Mouse (Mus musculus): ENCODE measurements around the gene Serac1. TPM values are rescaled to one million over a fixed set of nuclear protein-coding genes. Genes with fewer than 3 reads are reported as not detected.

The Serac1 gene
- polyA plus RNA-seq, 1 experiment from 2014 or later: 13.0 TPM

DNA sequence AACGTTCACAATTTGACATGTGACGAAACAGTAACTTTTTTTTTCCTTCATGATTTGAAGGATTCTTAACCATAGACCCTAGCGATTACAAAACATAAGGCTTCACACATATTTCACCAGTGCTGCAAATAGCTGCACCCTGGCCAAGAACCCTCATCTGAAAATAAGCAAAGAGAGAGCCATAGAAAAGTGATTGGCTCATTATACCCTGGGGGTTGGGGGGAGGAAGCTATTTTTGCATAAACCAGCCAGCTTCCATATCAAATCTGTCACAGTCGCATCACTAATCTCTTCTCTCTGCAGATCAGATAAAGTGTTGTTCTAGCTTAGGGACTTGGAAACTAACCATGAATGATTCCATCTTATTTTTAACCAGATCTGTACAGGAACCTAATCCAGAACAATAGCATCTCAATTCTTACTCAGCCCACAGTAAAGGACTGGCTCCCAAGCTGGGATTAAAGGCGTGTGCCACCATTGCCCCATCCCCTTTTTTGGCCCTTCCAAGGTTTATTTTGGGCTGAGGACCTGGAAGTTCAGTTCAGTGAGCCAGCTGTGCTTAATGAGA lies 3.9 kb upstream of the Serac1 start:
- 94% methylated on average over 5 of the region's 5 CpGs for whole genome bisulfite sequencing
- no peak for ATAC-seq (ENCODE audit: low read depth)
- no peak overlapping the region for H3K4me3 ChIP-seq (ENCODE audit: low read depth, low read length)
- peaks cover 13% of the 10 kb centered on the region for H3K36me3 ChIP-seq (ENCODE audit: control insufficient read depth, insufficient read depth, low read length)
- peaks cover 9% of the 10 kb centered on the region for H3K4me1 ChIP-seq (ENCODE audit: control insufficient read depth, insufficient read depth, low read length)
- H3K27ac ChIP-seq (ENCODE audit: low read depth, low read length): no peak overlapping the region
- no peak overlapping the region for H3K4me2 ChIP-seq (ENCODE audit: low read depth, low read length)
- H3K9ac ChIP-seq (replicated peaks; ENCODE audit: low read depth, low read length): no peak overlapping the region
- no peaks in the 10 kb centered on the region for H3K27me3 ChIP-seq (ENCODE audit: control insufficient read depth, insufficient read depth, low read length)
- no peaks in the 10 kb centered on the region for H3K9me3 ChIP-seq (ENCODE audit: control insufficient read depth, low read length)

DNA sequence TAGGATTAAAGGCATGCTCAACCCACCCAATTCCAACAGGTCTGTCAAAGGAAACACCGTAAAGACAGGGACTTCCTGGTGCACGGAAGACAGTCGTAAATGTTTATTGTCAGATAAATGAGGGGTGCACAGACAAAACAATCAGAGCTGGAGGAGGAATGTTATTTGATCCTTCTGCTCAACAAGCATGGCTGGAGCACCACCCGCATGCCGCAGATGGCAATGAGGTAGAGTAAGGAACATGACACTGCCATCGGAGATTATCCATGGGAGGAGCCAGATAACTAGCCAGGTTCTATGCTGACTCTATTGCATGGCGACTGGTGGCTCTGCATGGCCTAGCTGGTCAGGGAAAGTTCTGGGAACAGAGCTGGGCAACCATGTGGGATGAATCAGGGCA lies 6.1 kb downstream of the Serac1 start:
- no peak for ATAC-seq (ENCODE audit: low read depth)

DNA sequence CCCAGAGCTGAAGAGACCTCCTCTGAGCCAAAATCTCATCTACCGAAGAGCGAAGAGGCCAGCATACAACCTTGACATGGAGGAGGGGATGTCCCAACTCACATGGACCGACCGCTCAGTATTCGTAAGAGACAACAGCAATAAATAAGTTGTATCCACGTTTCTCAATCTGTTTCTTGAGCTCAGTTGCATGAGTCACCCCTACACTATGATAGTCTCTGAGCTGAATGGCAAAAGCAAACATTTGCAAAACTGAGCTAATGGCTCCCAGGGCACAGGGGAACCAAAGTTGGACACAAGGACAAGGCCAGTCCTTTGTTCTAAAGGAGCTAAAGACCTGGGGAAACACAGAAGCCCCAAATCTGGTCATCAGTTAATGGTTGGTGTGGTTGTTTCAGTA lies 9.7 kb downstream of the Serac1 start:
- H3K36me3 ChIP-seq (ENCODE audit: control insufficient read depth, insufficient read depth, low read length): peaks cover 40% of the 10 kb centered on the region; the same call in 1 of the 2 replicates
- WGBS: 98% methylated on average over 6 of the region's 6 CpGs
- H3K9ac ChIP-seq (replicated peaks; ENCODE audit: low read depth, low read length): no peak overlapping the region
- no peaks in the 10 kb centered on the region for H3K9me3 ChIP-seq (ENCODE audit: control insufficient read depth, low read length)
- no peak for ATAC-seq (ENCODE audit: low read depth)
- H3K4me3 ChIP-seq (ENCODE audit: low read depth, low read length): no peak overlapping the region
- H3K27me3 ChIP-seq (ENCODE audit: control insufficient read depth, insufficient read depth, low read length): no peaks in the 10 kb centered on the region
- no peak overlapping the region for H3K4me2 ChIP-seq (ENCODE audit: low read depth, low read length)
- H3K27ac ChIP-seq (ENCODE audit: low read depth, low read length): no peak overlapping the region
- no peaks in the 10 kb centered on the region for H3K4me1 ChIP-seq (ENCODE audit: control insufficient read depth, insufficient read depth, low read length)

More for the DNA sequence above, 6.1 kb downstream of the Serac1 start:
- peaks cover 29% of the 10 kb centered on the region; the same call in 1 of the 2 replicates for H3K36me3 ChIP-seq (ENCODE audit: control insufficient read depth, insufficient read depth, low read length)
- no peak overlapping the region for H3K4me3 ChIP-seq (ENCODE audit: low read depth, low read length)
- H3K4me1 ChIP-seq (ENCODE audit: control insufficient read depth, insufficient read depth, low read length): peaks cover 4% of the 10 kb centered on the region
- H3K27me3 ChIP-seq (ENCODE audit: control insufficient read depth, insufficient read depth, low read length): no peaks in the 10 kb centered on the region
- H3K27ac ChIP-seq (ENCODE audit: low read depth, low read length): no peak overlapping the region
- H3K9me3 ChIP-seq (ENCODE audit: control insufficient read depth, low read length): no peaks in the 10 kb centered on the region
- H3K9ac ChIP-seq (replicated peaks; ENCODE audit: low read depth, low read length): no peak overlapping the region
- H3K4me2 ChIP-seq (ENCODE audit: low read depth, low read length): no peak overlapping the region
- WGBS: 23% methylated on average over 7 of the region's 7 CpGs

DNA sequence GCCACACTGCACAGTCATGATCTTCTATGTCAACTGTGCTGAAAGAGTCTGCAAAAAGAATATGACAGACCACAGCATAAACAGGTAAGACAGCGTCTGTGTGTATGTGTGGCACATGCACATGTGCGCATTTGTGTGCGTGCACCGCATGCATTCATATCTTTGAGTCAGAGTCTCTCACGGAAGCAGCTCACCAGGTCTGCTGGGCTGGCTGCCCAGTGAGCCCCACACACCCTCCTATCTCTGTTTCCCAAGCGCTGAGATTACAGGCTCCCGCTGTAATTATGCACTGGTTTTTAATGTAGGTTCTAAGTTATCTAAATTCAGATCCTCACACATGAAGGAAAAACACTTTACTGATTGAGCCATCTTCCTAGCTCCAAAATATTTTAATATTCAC lies 11.9 kb downstream of the Serac1 start:
- no peak overlapping the region for H3K4me2 ChIP-seq (ENCODE audit: low read depth, low read length)
- H3K9ac ChIP-seq (replicated peaks; ENCODE audit: low read depth, low read length): no peak overlapping the region
- no peak overlapping the region for H3K27ac ChIP-seq (ENCODE audit: low read depth, low read length)
- WGBS: 96% methylated on average over 7 of the region's 7 CpGs
- no peak overlapping the region for H3K4me3 ChIP-seq (ENCODE audit: low read depth, low read length)
- no peaks in the 10 kb centered on the region for H3K4me1 ChIP-seq (ENCODE audit: control insufficient read depth, insufficient read depth, low read length)
- no peak for ATAC-seq (ENCODE audit: low read depth)
- H3K36me3 ChIP-seq (ENCODE audit: control insufficient read depth, insufficient read depth, low read length): peaks cover 48% of the 10 kb centered on the region
- H3K9me3 ChIP-seq (ENCODE audit: control insufficient read depth, low read length): no peaks in the 10 kb centered on the region
- H3K27me3 ChIP-seq (ENCODE audit: control insufficient read depth, insufficient read depth, low read length): no peaks in the 10 kb centered on the region

DNA sequence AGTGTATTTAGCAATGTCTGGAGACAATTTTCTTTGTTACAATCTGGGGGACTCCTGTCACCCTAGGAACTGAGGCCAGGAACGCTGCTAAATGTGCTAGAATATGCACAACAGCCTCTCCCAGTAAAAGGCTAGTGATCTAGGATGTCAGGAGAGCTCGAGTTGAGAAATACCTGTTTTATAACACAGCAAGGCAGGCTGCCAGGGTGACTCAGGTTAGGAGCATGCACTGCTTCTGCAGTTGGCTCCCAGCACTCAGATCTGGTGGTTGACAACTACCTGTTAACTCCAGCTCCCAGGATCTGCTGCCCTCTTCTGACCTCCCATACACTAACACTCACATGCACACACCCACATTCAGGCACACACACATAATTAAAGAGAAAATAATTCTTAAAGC lies 13.5 kb downstream of the Serac1 start:
- H3K4me2 ChIP-seq (ENCODE audit: low read depth, low read length): no peak overlapping the region
- WGBS: 98% methylated on average over 2 of the region's 2 CpGs
- no peak overlapping the region for H3K4me3 ChIP-seq (ENCODE audit: low read depth, low read length)
- peaks cover 43% of the 10 kb centered on the region for H3K36me3 ChIP-seq (ENCODE audit: control insufficient read depth, insufficient read depth, low read length)
- no peak overlapping the region for H3K9ac ChIP-seq (replicated peaks; ENCODE audit: low read depth, low read length)
- no peaks in the 10 kb centered on the region for H3K27me3 ChIP-seq (ENCODE audit: control insufficient read depth, insufficient read depth, low read length)
- no peak for ATAC-seq (ENCODE audit: low read depth)
- H3K27ac ChIP-seq (ENCODE audit: low read depth, low read length): no peak overlapping the region
- no peaks in the 10 kb centered on the region for H3K9me3 ChIP-seq (ENCODE audit: control insufficient read depth, low read length)
- H3K4me1 ChIP-seq (ENCODE audit: control insufficient read depth, insufficient read depth, low read length): no peaks in the 10 kb centered on the region

DNA sequence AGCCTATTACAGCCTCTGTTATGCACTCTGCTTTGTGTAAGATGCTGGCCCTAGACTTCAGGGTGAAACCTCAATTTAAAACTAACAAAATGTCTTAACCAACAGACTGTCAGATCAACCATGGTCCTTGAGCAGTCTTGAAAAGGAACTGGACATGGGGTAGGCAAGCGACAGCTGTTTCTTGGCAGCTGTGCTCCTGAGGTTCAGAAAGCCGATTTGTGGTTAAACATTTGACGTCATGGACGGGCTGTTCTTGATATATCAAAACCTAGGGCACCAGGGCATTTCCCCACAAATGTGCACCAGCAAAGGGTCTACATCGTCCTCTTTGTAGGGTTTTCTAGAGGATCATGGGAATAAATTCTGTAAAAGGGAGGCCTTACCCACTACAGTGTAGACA lies 16.0 kb downstream of the Serac1 start:
- no peak for ATAC-seq (ENCODE audit: low read depth)
- peaks cover 35% of the 10 kb centered on the region for H3K36me3 ChIP-seq (ENCODE audit: control insufficient read depth, insufficient read depth, low read length)

DNA sequence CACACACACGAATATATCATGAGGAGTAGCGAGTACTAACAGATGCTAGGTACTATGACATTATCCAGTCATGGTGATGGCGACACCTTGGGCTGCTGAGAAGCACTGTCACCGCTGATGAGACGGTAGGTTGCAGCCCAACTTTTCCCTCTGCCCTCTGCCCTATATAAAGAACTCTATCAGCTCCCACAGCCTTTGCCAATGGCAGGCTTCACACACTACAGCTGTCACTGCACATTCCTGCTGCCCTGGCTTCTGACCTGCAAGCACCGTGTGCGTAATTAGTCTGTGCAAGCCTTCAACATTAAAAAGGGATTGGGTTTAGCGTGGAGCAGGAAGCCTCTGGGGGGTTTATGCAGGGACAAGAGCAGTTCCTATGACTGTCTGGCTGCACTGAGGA lies 16.7 kb downstream of the Serac1 start:
- no peak overlapping the region for H3K4me3 ChIP-seq (ENCODE audit: low read depth, low read length)
- H3K27ac ChIP-seq (ENCODE audit: low read depth, low read length): no peak overlapping the region
- H3K9ac ChIP-seq (replicated peaks; ENCODE audit: low read depth, low read length): no peak overlapping the region
- H3K4me2 ChIP-seq (ENCODE audit: low read depth, low read length): no peak overlapping the region
- ATAC-seq (ENCODE audit: low read depth): no peak
- no peaks in the 10 kb centered on the region for H3K9me3 ChIP-seq (ENCODE audit: control insufficient read depth, low read length)
- peaks cover 35% of the 10 kb centered on the region for H3K36me3 ChIP-seq (ENCODE audit: control insufficient read depth, insufficient read depth, low read length)
- no peaks in the 10 kb centered on the region for H3K4me1 ChIP-seq (ENCODE audit: control insufficient read depth, insufficient read depth, low read length)
- no peaks in the 10 kb centered on the region for H3K27me3 ChIP-seq (ENCODE audit: control insufficient read depth, insufficient read depth, low read length)
- WGBS: 83% methylated on average over 8 of the region's 8 CpGs

More for the DNA sequence above, 16.0 kb downstream of the Serac1 start:
- Histone ChIP-seq H3K4me3 (ENCODE audit: low read depth, low read length) (no peak overlapping the region), H3K9ac (replicated peaks; ENCODE audit: low read depth, low read length) (no peak overlapping the region), H3K27ac (ENCODE audit: low read depth, low read length) (no peak overlapping the region), H3K4me1 (ENCODE audit: control insufficient read depth, insufficient read depth, low read length) (no peaks in the 10 kb centered on the region), H3K27me3 (ENCODE audit: control insufficient read depth, insufficient read depth, low read length) (no peaks in the 10 kb centered on the region), H3K9me3 (ENCODE audit: control insufficient read depth, low read length) (no peaks in the 10 kb centered on the region), H3K4me2 (ENCODE audit: low read depth, low read length) (no peak overlapping the region)
- 92% methylated on average over 5 of the region's 5 CpGs for WGBS

DNA sequence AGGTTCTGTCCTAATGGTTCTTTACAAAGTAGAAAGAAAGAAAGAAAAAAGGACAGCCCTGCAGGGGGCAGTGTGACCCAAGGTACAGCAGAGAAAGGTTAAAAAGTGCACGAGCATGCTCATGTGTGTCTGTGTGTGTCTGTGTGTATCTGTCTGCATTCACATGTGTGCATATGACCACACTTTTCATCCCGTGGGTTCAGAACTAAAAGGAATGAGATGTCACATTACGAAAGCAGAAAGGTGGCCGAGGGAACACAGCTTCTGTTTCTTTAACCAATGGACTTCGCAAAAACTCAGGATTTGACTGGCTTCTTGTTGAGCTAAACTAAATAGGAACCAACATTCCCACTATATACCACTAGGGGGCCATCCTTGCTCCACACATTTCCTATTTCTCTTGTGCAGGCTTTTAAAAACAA lies 24.6 kb downstream of the Serac1 start:
- ATAC-seq (ENCODE audit: low read depth): no peak
- peaks cover 13% of the 10 kb centered on the region; the same call in 1 of the 2 replicates for H3K36me3 ChIP-seq (ENCODE audit: control insufficient read depth, insufficient read depth, low read length)
- H3K4me2 ChIP-seq (ENCODE audit: low read depth, low read length): no peak overlapping the region
- H3K4me1 ChIP-seq (ENCODE audit: control insufficient read depth, insufficient read depth, low read length): no peaks in the 10 kb centered on the region
- H3K27me3 ChIP-seq (ENCODE audit: control insufficient read depth, insufficient read depth, low read length): no peaks in the 10 kb centered on the region
- no peaks in the 10 kb centered on the region for H3K9me3 ChIP-seq (ENCODE audit: control insufficient read depth, low read length)
- 25% methylated on average over 5 of the region's 5 CpGs for WGBS
- no peak overlapping the region for H3K4me3 ChIP-seq (ENCODE audit: low read depth, low read length)
- no peak overlapping the region for H3K9ac ChIP-seq (replicated peaks; ENCODE audit: low read depth, low read length)
- H3K27ac ChIP-seq (ENCODE audit: low read depth, low read length): no peak overlapping the region

DNA sequence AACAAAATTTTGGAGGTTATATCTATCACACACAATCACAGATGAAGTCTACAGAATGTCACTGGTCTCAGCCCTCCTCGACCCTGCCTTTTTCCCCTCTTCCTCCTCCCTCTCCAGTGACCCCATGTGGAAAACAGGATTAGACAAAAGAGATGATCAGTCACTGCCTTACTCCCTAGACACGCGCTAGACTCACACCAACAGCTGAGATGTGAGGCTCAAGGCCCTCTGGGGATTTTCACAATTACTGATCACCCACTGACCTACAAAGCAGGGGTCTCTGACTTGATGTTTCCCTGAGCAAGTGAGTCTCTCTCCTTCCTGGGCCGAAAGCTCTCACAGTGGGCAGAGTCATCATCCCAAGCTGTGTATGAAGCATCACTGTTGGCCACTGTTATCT lies 26.7 kb downstream of the Serac1 start:
- no peaks in the 10 kb centered on the region for H3K27me3 ChIP-seq (ENCODE audit: control insufficient read depth, insufficient read depth, low read length)
- 48% methylated on average over 4 of the region's 4 CpGs for WGBS
- no peak overlapping the region for H3K27ac ChIP-seq (ENCODE audit: low read depth, low read length)
- H3K36me3 ChIP-seq (ENCODE audit: control insufficient read depth, insufficient read depth, low read length): peaks cover 10% of the 10 kb centered on the region; the same call in 1 of the 2 replicates
- no peak overlapping the region for H3K4me2 ChIP-seq (ENCODE audit: low read depth, low read length)
- no peaks in the 10 kb centered on the region for H3K9me3 ChIP-seq (ENCODE audit: control insufficient read depth, low read length)
- no peak overlapping the region for H3K4me3 ChIP-seq (ENCODE audit: low read depth, low read length)
- H3K4me1 ChIP-seq (ENCODE audit: control insufficient read depth, insufficient read depth, low read length): no peaks in the 10 kb centered on the region
- H3K9ac ChIP-seq (replicated peaks; ENCODE audit: low read depth, low read length): no peak overlapping the region
- ATAC-seq (ENCODE audit: low read depth): no peak
